Mouse (Mus musculus) limb, embryonic 15.5 days (tissue): ENCODE measurements around the gene Cdt1. TPM values are rescaled to one million over a fixed set of nuclear protein-coding genes. Genes with fewer than 3 reads are reported as not detected.

Experiments
- microRNA-seq: library from miRNA; unstranded; fragments of <30 nt; microRNA quantifications from one replicate; pipeline ENCODE4, GENCODE M21; 2016
- polyA plus RNA-seq: library from polyadenylated mRNA; unstranded; fragments of >200 nt; fragmentation: Nextera tagmentation; extraction: Ambion mirVana; gene quantifications from 2 replicates; pipeline ENCODE4 v1.2.1, GENCODE M21; 2015

Cdt1 gene
- polyA plus RNA-seq, 1 experiment from 2014 or later: 31.8 TPM

Small RNA genes lying within 50 kb of the gene (microRNA-seq; reads per million reads assigned to microRNA genes)
- gene Mir6396: not detected

Other genes starting within 250 kb of the Cdt1 start
- 0.12 and 0.14 TPM in 2 replicates for gene Trhr2, start 207.3 kb upstream of the Cdt1 start, polyA plus RNA-seq
- 46.8 and 47.5 TPM in 2 replicates for gene Zc3h18, start 191.4 kb upstream of the Cdt1 start, polyA plus RNA-seq
- 0.22 TPM in 1 of 2 replicates, not detected in the other for gene Il17c, start 146.0 kb upstream of the Cdt1 start, polyA plus RNA-seq
- gene Cyba, start 135.1 kb upstream of the Cdt1 start, polyA plus RNA-seq: 183 and 190 TPM in 2 replicates
- gene Mvd, start 124.6 kb upstream of the Cdt1 start, polyA plus RNA-seq: 36.8 and 37.3 TPM in 2 replicates
- gene Snai3, start 107.3 kb upstream of the Cdt1 start, polyA plus RNA-seq: 0.84 and 3.3 TPM in 2 replicates
- 49.4 and 51.0 TPM in 2 replicates for gene Rnf166, start 92.0 kb upstream of the Cdt1 start, polyA plus RNA-seq
- gene Ctu2, start 91.9 kb upstream of the Cdt1 start, polyA plus RNA-seq: 40.8 and 47.6 TPM in 2 replicates
- 17.5 and 23.3 TPM in 2 replicates for gene Piezo1, start 16.7 kb upstream of the Cdt1 start, polyA plus RNA-seq
- gene Aprt, start 8.9 kb downstream of the Cdt1 start, polyA plus RNA-seq: 268 and 295 TPM in 2 replicates
- gene Galns, start 43.4 kb downstream of the Cdt1 start, polyA plus RNA-seq: 12.0 and 16.6 TPM in 2 replicates
- 48.9 and 60.1 TPM in 2 replicates for gene Trappc2l, start 43.6 kb downstream of the Cdt1 start, polyA plus RNA-seq
- gene Pabpn1l, start 54.7 kb downstream of the Cdt1 start, polyA plus RNA-seq: not detected in 2 replicates
- 4.6 and 5.1 TPM in 2 replicates for gene Cbfa2t3, start 131.1 kb downstream of the Cdt1 start, polyA plus RNA-seq
- 17.6 and 18.1 TPM in 2 replicates for gene Acsf3, start 207.5 kb downstream of the Cdt1 start, polyA plus RNA-seq